Mouse (Mus musculus): ENCODE measurements around the gene Olfr412. TPM values are rescaled to one million over a fixed set of nuclear protein-coding genes. Genes with fewer than 3 reads are reported as not detected.

The Olfr412 gene
- total and polyA plus RNA-seq, 2 experiments from 2014 or later, result not detected

DNA sequence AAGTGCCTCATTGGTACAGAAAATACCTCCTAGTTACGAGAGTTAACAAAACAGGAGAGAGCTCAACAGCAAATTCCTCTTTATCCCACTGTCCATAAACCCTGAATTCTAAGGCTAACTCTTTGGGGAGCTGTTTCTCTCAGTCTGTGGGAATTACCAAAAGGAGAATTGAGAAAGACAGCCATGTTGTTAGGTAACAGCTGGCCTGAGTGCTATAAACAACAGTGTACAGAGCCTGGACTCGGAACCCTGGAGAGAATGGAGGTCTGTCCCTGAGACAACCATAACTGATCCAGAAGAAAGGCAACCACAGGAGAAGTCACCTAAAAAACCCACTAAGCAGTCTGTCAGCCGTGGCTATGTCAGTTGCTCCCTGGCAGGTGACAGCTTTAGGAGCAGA is 50.6 kb downstream of the Olfr412 start:
- WGBS, result 80% methylated on average over 3 of the region's 3 CpGs
- no peak for TF ChIP-seq CTCF (IDR thresholded peaks at IDR 0.05; ENCODE audit: low read depth)
- DNase-seq (no peak), ATAC-seq (no peak)
- Histone ChIP-seq H3K4me1 (ENCODE audit: insufficient read depth) (peaks cover 7% of the 10 kb centered on the region), H3K27me3 (ENCODE audit: insufficient read depth, low read length) (no peaks in the 10 kb centered on the region), H3K4me2 (ENCODE audit: low read depth) (no peak overlapping the region), H3K36me3 (ENCODE audit: insufficient read depth) (no peaks in the 10 kb centered on the region; the same call in 1 of the 2 replicates), H3K9me3 (ENCODE audit: low read length) (no peaks in the 10 kb centered on the region), H3K27ac (ENCODE audit: low read depth, low read length) (no peak overlapping the region), H3K4me3 (ENCODE audit: low read depth, low read length) (no peak overlapping the region), H3K9ac (no peak overlapping the region)

DNA sequence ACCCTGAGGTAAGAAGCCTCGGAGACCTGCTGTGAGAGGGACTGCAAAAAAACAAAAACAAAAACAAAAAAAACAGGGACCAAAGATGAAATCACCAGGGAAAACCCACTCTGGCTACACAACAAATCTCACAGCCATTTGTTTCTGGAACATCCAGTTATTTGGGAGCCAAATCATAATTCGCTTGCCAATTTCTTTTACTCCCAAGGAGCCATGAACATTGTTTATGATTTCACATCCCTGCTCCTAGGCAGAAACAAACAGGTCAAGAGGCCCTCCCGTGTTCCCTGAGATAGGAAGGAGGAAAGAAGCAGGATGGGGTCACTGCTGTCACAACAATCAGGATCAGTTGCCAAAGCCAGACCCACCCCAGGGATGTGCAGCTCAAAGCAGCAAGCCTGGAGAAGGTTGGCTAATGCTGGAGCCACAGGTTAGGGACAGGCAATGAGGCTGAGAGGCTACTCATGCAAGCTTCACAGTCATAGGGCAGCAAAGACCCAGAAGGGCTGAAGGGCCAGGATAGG is 51.6 kb downstream of the Olfr412 start:
- 75% methylated on average over 3 of the region's 3 CpGs for WGBS
- Histone ChIP-seq H3K36me3 (ENCODE audit: insufficient read depth) (no peaks in the 10 kb centered on the region; the same call in 1 of the 2 replicates), H3K27me3 (ENCODE audit: insufficient read depth, low read length) (no peaks in the 10 kb centered on the region), H3K4me1 (ENCODE audit: insufficient read depth) (peaks cover 4% of the 10 kb centered on the region), H3K4me2 (ENCODE audit: low read depth) (no peak overlapping the region), H3K9me3 (ENCODE audit: low read length) (no peaks in the 10 kb centered on the region), H3K4me3 (ENCODE audit: low read depth, low read length) (no peak overlapping the region), H3K27ac (ENCODE audit: low read depth, low read length) (no peak overlapping the region), H3K9ac (no peak overlapping the region)
- DNase-seq (no peak), ATAC-seq (no peak)
- TF ChIP-seq CTCF (IDR thresholded peaks at IDR 0.05; ENCODE audit: low read depth), result no peak

DNA sequence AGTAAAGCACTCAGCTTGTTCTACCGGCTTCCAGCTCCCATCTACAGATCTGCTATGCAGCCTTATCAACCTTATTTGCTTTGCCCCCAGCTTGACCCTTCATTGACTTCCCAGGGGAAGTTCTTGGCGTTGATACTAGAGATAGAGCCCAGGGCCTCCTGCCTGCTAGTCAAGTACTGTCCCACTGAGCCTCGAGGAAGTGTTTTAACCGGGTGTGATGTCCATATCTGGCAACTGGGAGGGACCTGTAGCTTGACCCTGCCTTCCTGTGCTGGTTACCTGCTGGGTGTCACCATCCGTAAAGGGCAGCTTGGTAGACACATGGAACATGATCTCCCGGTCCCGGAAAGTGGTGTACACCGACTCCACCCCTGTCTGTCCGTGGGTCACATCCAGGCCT is 52.2 kb downstream of the Olfr412 start:
- Histone ChIP-seq H3K4me1 (ENCODE audit: insufficient read depth) (no peaks in the 10 kb centered on the region; the same call in 1 of the 2 replicates), H3K9ac (no peak overlapping the region), H3K9me3 (ENCODE audit: low read length) (no peaks in the 10 kb centered on the region), H3K27me3 (ENCODE audit: insufficient read depth, low read length) (no peaks in the 10 kb centered on the region), H3K36me3 (ENCODE audit: insufficient read depth) (no peaks in the 10 kb centered on the region; the same call in 1 of the 2 replicates), H3K4me3 (ENCODE audit: low read depth, low read length) (no peak overlapping the region), H3K4me2 (ENCODE audit: low read depth) (no peak overlapping the region), H3K27ac (ENCODE audit: low read depth, low read length) (no peak overlapping the region)
- 88% methylated on average over 9 of the region's 9 CpGs for WGBS
- no peak for TF ChIP-seq CTCF (IDR thresholded peaks at IDR 0.05; ENCODE audit: low read depth)
- ATAC-seq, result no peak
- no peak for DNase-seq

DNA sequence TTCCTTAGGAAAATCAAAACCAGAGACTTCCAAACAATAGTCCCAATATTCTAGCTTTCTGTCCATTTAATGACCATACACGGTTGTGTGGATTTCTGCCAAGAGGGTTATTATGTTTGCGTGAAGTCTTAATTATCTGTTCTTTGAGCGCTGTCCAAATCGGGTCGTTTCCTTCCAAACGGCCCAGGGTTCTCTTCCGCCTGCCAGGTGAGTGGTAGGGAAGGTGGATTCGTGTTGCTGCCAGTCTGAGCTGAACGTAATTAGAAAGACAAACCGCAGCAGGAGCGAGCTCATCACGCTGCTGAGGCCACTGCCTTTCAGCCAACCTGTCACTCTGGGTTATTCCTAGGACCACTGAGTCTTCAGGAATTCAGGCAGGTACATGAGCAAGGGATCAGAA is 53.9 kb downstream of the Olfr412 start:
- no peaks in the 10 kb centered on the region; the same call in 1 of the 2 replicates for H3K36me3 ChIP-seq (ENCODE audit: insufficient read depth)
- DNase-seq (no peak), ATAC-seq (no peak)
- WGBS, result 37% methylated on average over 12 of the region's 12 CpGs
- no peak overlapping the region for H3K4me3 ChIP-seq (ENCODE audit: low read depth, low read length)
- H3K4me1 ChIP-seq (ENCODE audit: insufficient read depth), result no peaks in the 10 kb centered on the region
- no peak overlapping the region for H3K27ac ChIP-seq (ENCODE audit: low read depth, low read length)
- no peaks in the 10 kb centered on the region for H3K9me3 ChIP-seq (ENCODE audit: low read length)
- H3K27me3 ChIP-seq (ENCODE audit: insufficient read depth, low read length), result no peaks in the 10 kb centered on the region
- no peak for TF ChIP-seq CTCF (IDR thresholded peaks at IDR 0.05; ENCODE audit: low read depth)
- H3K4me2 ChIP-seq (ENCODE audit: low read depth), result no peak overlapping the region
- no peak overlapping the region for H3K9ac ChIP-seq

Other genes starting within 250 kb of the Olfr412 start
- not detected in 2 replicates for gene Olfr401, start 248.4 kb upstream of the Olfr412 start, total RNA-seq (2014; rRNA removed)
- not detected in 2 replicates for gene Olfr401, start 248.4 kb upstream of the Olfr412 start, polyA plus RNA-seq (2015; fragmentation: Nextera tagmentation; extraction: Ambion mirVana)
- gene Olfr402, start 208.5 kb upstream of the Olfr412 start, total RNA-seq (2014; rRNA removed), result not detected in 2 replicates
- not detected in 2 replicates for gene Olfr402, start 208.5 kb upstream of the Olfr412 start, polyA plus RNA-seq (2015; fragmentation: Nextera tagmentation; extraction: Ambion mirVana)
- gene Olfr403, start 175.8 kb upstream of the Olfr412 start, total RNA-seq (2014; rRNA removed), result not detected in 2 replicates
- not detected in 2 replicates for gene Olfr403, start 175.8 kb upstream of the Olfr412 start, polyA plus RNA-seq (2015; fragmentation: Nextera tagmentation; extraction: Ambion mirVana)
- gene Olfr43, start 150.7 kb upstream of the Olfr412 start, total RNA-seq (2014; rRNA removed), result not detected in 2 replicates
- gene Olfr43, start 150.7 kb upstream of the Olfr412 start, polyA plus RNA-seq (2015; fragmentation: Nextera tagmentation; extraction: Ambion mirVana), result not detected in 2 replicates
- gene Olfr406, start 102.3 kb upstream of the Olfr412 start, total RNA-seq (2014; rRNA removed), result not detected in 2 replicates
- not detected in 2 replicates for gene Olfr406, start 102.3 kb upstream of the Olfr412 start, polyA plus RNA-seq (2015; fragmentation: Nextera tagmentation; extraction: Ambion mirVana)
- gene Olfr59, start 78.3 kb upstream of the Olfr412 start, total RNA-seq (2014; rRNA removed), result not detected in 2 replicates
- gene Olfr59, start 78.3 kb upstream of the Olfr412 start, polyA plus RNA-seq (2015; fragmentation: Nextera tagmentation; extraction: Ambion mirVana), result not detected in 2 replicates
- gene Olfr410, start 24.0 kb upstream of the Olfr412 start, total RNA-seq (2014; rRNA removed), result not detected in 2 replicates
- not detected in 2 replicates for gene Olfr410, start 24.0 kb upstream of the Olfr412 start, polyA plus RNA-seq (2015; fragmentation: Nextera tagmentation; extraction: Ambion mirVana)
- gene Olfr411, start 9.4 kb upstream of the Olfr412 start, total RNA-seq (2014; rRNA removed), result not detected in 2 replicates
- gene Olfr411, start 9.4 kb upstream of the Olfr412 start, polyA plus RNA-seq (2015; fragmentation: Nextera tagmentation; extraction: Ambion mirVana), result not detected in 2 replicates
- 43.7 and 52.5 TPM in 2 replicates for gene Rap1gap2, start 248.8 kb downstream of the Olfr412 start, total RNA-seq (2014; rRNA removed)
- gene Rap1gap2, start 248.8 kb downstream of the Olfr412 start, polyA plus RNA-seq (2015; fragmentation: Nextera tagmentation; extraction: Ambion mirVana), result 9.9 and 12.2 TPM in 2 replicates

All from forebrain, postnatal 0 days (tissue).